Mouse (Mus musculus) spleen, postnatal 10 days (tissue): ENCODE data around the gene Gnptab.
"Not testable (repeated sequence)": the region's sequence is repeated elsewhere in the genome, so short reads cannot be mapped to it uniquely, and the experiment has no call there.

Experiments used
- DNase-seq, 2 experiments: peaks; one replicate each; pipeline ENCODE4 v3.0.0; 2021 to 2022; ENCODE audit warnings: low spot score in 2 of 2

Gene Gnptab

GRCm38 (mm10) chr10:88412290-88412995 is 33.5 kb downstream of the Gnptab start:
- no peak for DNase-seq

DNA sequence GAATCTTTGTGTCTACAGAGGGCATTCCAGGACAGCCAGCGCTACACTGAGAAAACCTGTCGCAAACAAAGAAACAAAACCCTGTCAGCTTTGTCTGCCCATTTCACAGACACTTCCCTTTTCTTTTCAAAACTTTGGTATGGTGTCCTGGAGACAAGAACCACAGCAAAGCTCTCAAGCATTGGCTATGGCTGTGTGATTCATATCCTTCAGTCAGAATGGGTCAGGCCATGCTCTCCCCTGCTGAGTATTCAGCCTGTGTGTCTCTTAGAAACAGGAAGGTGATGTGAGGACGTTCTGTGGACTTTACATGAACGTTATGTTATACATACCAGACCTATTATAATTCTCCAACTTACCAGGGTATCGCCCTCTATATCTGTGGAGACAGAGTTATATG is 38.8 kb downstream of the Gnptab start:
- no peak for DNase-seq

- DNase-seq: no peak
Measured at GRCm38 (mm10) chr10:88420141-88420541, 41.2 kb downstream of the Gnptab start.

GRCm38 (mm10) chr10:88420655-88421435 is 41.9 kb downstream of the Gnptab start:
- DNase-seq: peak in 1 of 2 experiments; percentile 26

GRCm38 (mm10) chr10:88426158-88426816 is 47.4 kb downstream of the Gnptab start:
- DNase-seq: peak in 1 of 2 experiments; percentile 63

GRCm38 (mm10) chr10:88426896-88427295 is 48.0 kb downstream of the Gnptab start:
- DNase-seq: no peak

GRCm38 (mm10) chr10:88427998-88428397 is 49.1 kb downstream of the Gnptab start:
- no peak for DNase-seq

- DNase-seq: no peak
Measured at GRCm38 (mm10) chr10:88441224-88441623, 62.3 kb downstream of the Gnptab start.

GRCm38 (mm10) chr10:88451221-88451620 is 72.3 kb downstream of the Gnptab start:
- no peak for DNase-seq

GRCm38 (mm10) chr10:88451990-88452389 is 73.1 kb downstream of the Gnptab start:
- DNase-seq: no peak

- DNase-seq: no peak
Measured at GRCm38 (mm10) chr10:88457816-88458215, 78.9 kb downstream of the Gnptab start.

- no peak for DNase-seq
Measured at GRCm38 (mm10) chr10:88459502-88459992, 80.6 kb downstream of the Gnptab start, which contains the start of gene Sycp3. Gene Sycp3 (plus strand): TSS chr10:88459569.

- DNase-seq: no peak
Measured at GRCm38 (mm10) chr10:88460122-88460820, 81.3 kb downstream of the Gnptab start.

DNA sequence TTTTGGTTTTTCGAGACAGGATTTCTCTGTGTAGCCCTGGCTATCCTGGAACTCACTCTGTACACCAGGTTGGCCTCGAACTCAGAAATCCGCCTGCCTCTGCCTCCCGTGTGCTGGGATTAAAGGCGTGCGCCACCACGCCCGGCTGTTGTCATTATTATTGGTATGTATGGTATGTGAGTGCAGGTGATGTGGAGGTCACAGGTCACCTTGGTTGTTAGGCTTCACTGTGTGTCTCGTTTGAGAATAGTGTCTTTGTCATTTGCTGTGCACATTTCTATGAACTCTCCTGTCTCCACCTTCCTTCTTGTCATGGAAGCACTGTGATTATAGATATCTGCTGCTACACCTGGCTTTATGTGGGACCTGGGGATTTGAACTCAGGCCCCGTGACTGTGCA is 103.9 kb downstream of the Gnptab start:
- DNase-seq: not testable (repeated sequence)

DNA sequence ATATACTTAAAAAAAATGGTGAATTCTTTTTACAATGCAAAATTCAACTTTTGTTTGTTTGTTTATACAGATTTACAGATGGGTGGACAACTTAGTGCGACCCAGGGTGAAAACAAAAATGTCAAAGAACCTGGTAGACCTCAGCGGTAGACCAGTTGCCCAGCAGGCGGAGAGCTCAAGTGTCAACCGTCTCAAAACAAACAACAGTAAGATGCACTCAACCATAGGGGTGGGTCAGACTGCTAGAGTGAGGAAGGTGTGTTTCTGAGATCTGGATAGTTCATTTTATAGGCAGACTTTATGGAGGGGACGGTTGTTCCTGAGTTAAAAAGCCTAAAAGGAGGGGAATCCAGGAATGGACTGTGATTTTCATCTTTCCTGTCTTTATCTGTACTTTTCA is 109.7 kb downstream of the Gnptab start:
- no peak for DNase-seq

DNA sequence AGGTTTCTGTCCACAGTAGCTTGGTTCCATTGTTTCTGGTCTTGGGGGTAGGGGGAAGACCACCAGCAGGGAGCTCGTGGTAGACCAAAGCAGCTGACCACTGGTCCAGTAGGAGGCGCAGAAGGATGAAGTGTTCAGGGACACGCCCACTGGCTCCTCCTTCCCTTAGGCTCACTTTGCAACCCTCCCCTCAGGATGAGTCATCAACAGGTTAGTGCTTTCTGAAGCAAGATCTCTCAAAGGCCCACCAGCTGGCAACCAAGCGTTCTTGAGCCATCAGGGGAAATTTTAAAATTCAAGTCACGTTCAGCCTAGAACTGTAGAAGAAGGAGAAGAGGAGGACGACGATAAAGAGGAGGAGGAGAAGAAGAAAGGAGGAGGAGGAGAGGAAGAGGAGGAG is 112.7 kb downstream of the Gnptab start:
- DNase-seq: no peak

DNA sequence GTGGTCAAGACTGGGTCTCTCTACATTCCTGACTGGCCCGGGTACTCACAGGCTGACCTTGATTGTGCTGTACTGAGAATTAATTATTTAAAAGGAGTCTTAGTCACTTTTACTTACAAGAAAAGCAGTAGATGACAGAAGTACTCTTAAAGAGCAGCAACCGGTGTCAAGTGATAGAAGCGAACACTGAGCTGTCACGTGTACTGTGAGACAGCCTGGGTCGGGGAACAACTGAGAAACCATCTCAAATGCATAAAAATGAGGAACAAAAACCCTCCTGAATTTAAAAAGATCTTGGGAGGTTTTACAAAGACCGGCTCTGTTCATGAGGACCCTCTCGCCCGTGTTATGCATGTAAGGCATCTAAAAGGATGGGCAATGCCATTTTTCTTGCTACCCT is 113.7 kb downstream of the Gnptab start:
- no peak for DNase-seq

DNA sequence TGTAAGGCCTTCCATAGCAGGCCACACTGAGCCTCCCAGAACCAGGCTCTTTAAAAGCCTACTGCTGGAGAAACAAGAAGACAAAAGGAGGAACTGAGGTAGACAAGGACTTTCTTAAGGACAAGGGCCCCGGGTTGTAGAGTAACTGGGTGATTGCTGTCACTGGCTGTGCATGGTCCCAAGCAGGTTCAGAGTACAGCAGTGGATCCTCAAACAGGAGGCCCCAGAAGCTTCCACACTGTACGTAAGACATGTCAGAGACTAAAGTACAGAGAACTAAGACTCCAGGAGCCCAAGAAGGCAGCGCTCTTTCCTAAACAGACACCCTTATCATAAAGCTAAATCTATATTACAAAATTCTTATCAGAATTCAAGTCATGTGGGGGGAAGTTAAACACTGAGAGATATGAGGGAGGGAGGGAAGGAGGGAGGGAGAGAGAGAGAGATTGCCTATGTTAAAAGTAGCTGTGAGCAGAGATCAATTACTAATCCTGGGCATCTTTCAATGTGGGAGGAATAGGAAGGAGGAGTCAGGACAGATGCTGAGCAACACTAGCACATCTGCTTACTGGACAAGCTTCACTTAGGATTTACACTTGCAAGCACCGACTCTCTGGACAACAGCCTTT is 116.1 kb downstream of the Gnptab start:
- DNase-seq: no peak
